20 mouse cellular contexts compared by ENCODE assay signal in genomic region chr13:42401513-42401912, GRCm38 (mm10).
DNase-seq lines count a peak whose midpoint lies in the region; ATAC-seq lines count a peak whose summit lies in the region.
"Had no signal": no experiment of that assay in that cellular context is flagged by ENCODE, and none has a peak within 500 bp of the region (broad histone marks: within the 10 kb centered on the region; RNA-seq: fewer than 3 reads in every experiment).

No protein-coding gene starts in this region.

- 19% methylated on average over 2 of the region's 2 CpGs for WGBS in hindbrain, embryonic 14.5 days
- 38% methylated on average over 2 of the region's 2 CpGs for WGBS in hindbrain, embryonic 11.5 days
- 9% methylated on average over 2 of the region's 2 CpGs for WGBS in forebrain, embryonic 14.5 days
- WGBS in midbrain, embryonic 12.5 days, result 31% methylated on average over 2 of the region's 2 CpGs

- no peaks in the 10 kb centered on the region for H3K9me3 ChIP-seq in hindbrain, embryonic 14.5 days (ENCODE audit: control insufficient read depth, low read length)
- no peaks in the 10 kb centered on the region for H3K9me3 ChIP-seq in hindbrain, embryonic 11.5 days (ENCODE audit: control insufficient read depth, low read length)
- H3K9me3 ChIP-seq in forebrain, embryonic 14.5 days (replicated peaks; ENCODE audit: control insufficient read depth, low read length), result no peaks in the 10 kb centered on the region
- no peaks in the 10 kb centered on the region for H3K9me3 ChIP-seq in midbrain, embryonic 12.5 days
- H3K9me3 ChIP-seq: G1E; hindbrain, embryonic 15.5 days; limb, embryonic 15.5 days; megakaryocyte, embryonic 14.5 days had no signal

- H3K9ac ChIP-seq in hindbrain, embryonic 14.5 days, result no peak overlapping the region
- H3K9ac ChIP-seq in hindbrain, embryonic 11.5 days (ENCODE audit: low read depth, low read length), result no peak overlapping the region
- no peak overlapping the region for H3K9ac ChIP-seq in forebrain, embryonic 14.5 days (ENCODE audit: low read length)
- no peak overlapping the region for H3K9ac ChIP-seq in midbrain, embryonic 12.5 days (replicated peaks)
- H3K9ac ChIP-seq: hindbrain, embryonic 15.5 days; limb, embryonic 15.5 days had no signal

- H3K27me3 ChIP-seq in hindbrain, embryonic 14.5 days (ENCODE audit: control insufficient read depth, insufficient read depth, low read length), result no peaks in the 10 kb centered on the region
- no peaks in the 10 kb centered on the region for H3K27me3 ChIP-seq in hindbrain, embryonic 11.5 days (ENCODE audit: control insufficient read depth, insufficient read depth, low read length)
- H3K27me3 ChIP-seq in forebrain, embryonic 14.5 days (replicated peaks; ENCODE audit: control insufficient read depth, insufficient read depth, low read length), result no peaks in the 10 kb centered on the region
- H3K27me3 ChIP-seq in midbrain, embryonic 12.5 days, result no peaks in the 10 kb centered on the region
- H3K27me3 ChIP-seq: hindbrain, embryonic 15.5 days; limb, embryonic 15.5 days; megakaryocyte, embryonic 14.5 days had no signal

- no peak overlapping the region for H3K4me2 ChIP-seq in hindbrain, embryonic 14.5 days (replicated peaks)
- no peak overlapping the region for H3K4me2 ChIP-seq in hindbrain, embryonic 11.5 days (replicated peaks; ENCODE audit: low read depth, low read length)
- no peak overlapping the region for H3K4me2 ChIP-seq in forebrain, embryonic 14.5 days (ENCODE audit: low read length)
- no peak overlapping the region for H3K4me2 ChIP-seq in midbrain, embryonic 12.5 days (replicated peaks)
- H3K4me2 ChIP-seq: hindbrain, embryonic 15.5 days; limb, embryonic 15.5 days had no signal

- 0 out of 2 replicates have a peak overlapping the region, but pooled peaks have one; percentile 6 for H3K27ac ChIP-seq in hindbrain, embryonic 14.5 days
- no peak overlapping the region for H3K27ac ChIP-seq in hindbrain, embryonic 11.5 days (ENCODE audit: low read depth, low read length)
- H3K27ac ChIP-seq in forebrain, embryonic 14.5 days (ENCODE audit: low read depth, low read length), result no peak overlapping the region
- H3K27ac ChIP-seq in midbrain, embryonic 12.5 days (replicated peaks), result peak overlapping the region; percentile 44
- H3K27ac ChIP-seq: heart, adult 2 months; hindbrain, embryonic 15.5 days; limb, embryonic 15.5 days had no signal

- DNase-seq in hindbrain, embryonic 14.5 days (ENCODE audit: low spot score), result no peak
- DNase-seq in hindbrain, embryonic 11.5 days (ENCODE audit: low spot score), result no peak
- DNase-seq in forebrain, embryonic 14.5 days (ENCODE audit: low spot score), result peak; percentile 47
- DNase-seq in urinary bladder, postnatal 14 days (ENCODE audit: low spot score), result no peak
- DNase-seq: cerebellum, adult 11 months; cerebellum, postnatal 25 days; gastrocnemius, postnatal 14 days; heart, adult 2 months; kidney, adult 18-20 months; kidney, postnatal 14 days; lung, postnatal 14 days; spleen, adult 18-20 months; thymus, adult 2 months had no signal

- no peak; the same call in 1 of the 2 replicates for ATAC-seq in hindbrain, embryonic 14.5 days (ENCODE audit: low FRiP score)
- ATAC-seq in hindbrain, embryonic 11.5 days (ENCODE audit: low FRiP score), result no peak
- 0 out of 2 replicates have a peak, but pooled peaks have one; percentile 12 for ATAC-seq in forebrain, embryonic 14.5 days
- ATAC-seq in midbrain, embryonic 12.5 days (ENCODE audit: low FRiP score, low read depth), result peak; percentile 60
- ATAC-seq in cerebellum, adult (ENCODE audit: insufficient number of reproducible peaks, low FRiP score, low TSS enrichment), result no peak
- no peak for ATAC-seq in inflammation-experienced regulatory T-cells, adult 6 months

- H3K36me3 ChIP-seq in hindbrain, embryonic 14.5 days (replicated peaks; ENCODE audit: control insufficient read depth, insufficient read depth), result no peaks in the 10 kb centered on the region
- no peaks in the 10 kb centered on the region for H3K36me3 ChIP-seq in hindbrain, embryonic 11.5 days (ENCODE audit: control insufficient read depth, insufficient read depth, low read length)
- no peaks in the 10 kb centered on the region for H3K36me3 ChIP-seq in forebrain, embryonic 14.5 days (ENCODE audit: control insufficient read depth, insufficient read depth, low read length)
- H3K36me3 ChIP-seq in midbrain, embryonic 12.5 days, result no peaks in the 10 kb centered on the region
- H3K36me3 ChIP-seq: G1E; hindbrain, embryonic 15.5 days; limb, embryonic 15.5 days had no signal

- no peak overlapping the region for H3K4me3 ChIP-seq in hindbrain, embryonic 14.5 days (replicated peaks; ENCODE audit: low read length)
- no peak overlapping the region for H3K4me3 ChIP-seq in hindbrain, embryonic 11.5 days (ENCODE audit: low read depth, low read length)
- no peak overlapping the region for H3K4me3 ChIP-seq in forebrain, embryonic 14.5 days (ENCODE audit: low read depth, low read length)
- no peak overlapping the region for H3K4me3 ChIP-seq in midbrain, embryonic 12.5 days
- H3K4me3 ChIP-seq: heart, adult 2 months; hindbrain, embryonic 15.5 days; limb, embryonic 15.5 days; megakaryocyte, embryonic 14.5 days had no signal

- H3K4me1 ChIP-seq in hindbrain, embryonic 14.5 days (replicated peaks; ENCODE audit: control insufficient read depth, insufficient read depth, low read length), result peaks cover 5% of the 10 kb centered on the region; the same call in 1 of the 2 replicates
- no peaks in the 10 kb centered on the region for H3K4me1 ChIP-seq in hindbrain, embryonic 11.5 days (replicated peaks; ENCODE audit: control insufficient read depth, insufficient read depth, low read length)
- H3K4me1 ChIP-seq in forebrain, embryonic 14.5 days (ENCODE audit: control insufficient read depth, insufficient read depth, low read length), result peaks cover 3% of the 10 kb centered on the region; the same call in 1 of the 2 replicates
- H3K4me1 ChIP-seq in midbrain, embryonic 12.5 days, result peaks cover 6% of the 10 kb centered on the region
- H3K4me1 ChIP-seq: limb, embryonic 15.5 days; megakaryocyte, embryonic 14.5 days had no signal

Comparison
In these comparisons a context has a peak if more than half of its experiments do, and no peak if none do; other contexts are left out.
1. H3K27ac ChIP-seq: peak in hindbrain, embryonic 14.5 days (single experiment) and midbrain, embryonic 12.5 days (single experiment); none in hindbrain, embryonic 11.5 days (single experiment) and forebrain, embryonic 14.5 days (single experiment).
2. ATAC-seq: peak in forebrain, embryonic 14.5 days (single experiment) and midbrain, embryonic 12.5 days (single experiment); none in hindbrain, embryonic 14.5 days (single experiment), hindbrain, embryonic 11.5 days (single experiment), cerebellum, adult (single experiment) and inflammation-experienced regulatory T-cells, adult 6 months (single experiment).